Mouse (Mus musculus) intestine, postnatal 0 days (tissue): ENCODE results near the gene Pigl. TPM values are rescaled to one million over a fixed set of nuclear protein-coding genes. Genes with fewer than 3 reads are reported as not detected.
"Not testable (repeated sequence)": the region's sequence is repeated elsewhere in the genome, so short reads cannot be mapped to it uniquely, and the experiment has no call there.

Source experiments
- ATAC-seq: fragments of 200-750 bp; cut with Nextera tagmentation; 2 replicates; pipeline ENCODE4 v1.8.0; 2017; ENCODE audit warnings: mild to moderate bottlenecking, moderate TSS enrichment, moderate library complexity
- H3K27ac ChIP-seq: fragments of 300-500 bp; sonication (generic); 2 replicates; pipeline ENCODE4 v1.5.1; 2014; ENCODE audit warnings: mild to moderate bottlenecking, low read depth, low read length, moderate library complexity
- H3K27me3 ChIP-seq: fragments of 300-500 bp; sonication (generic); replicated peaks from 2 replicates; pipeline ENCODE4 v1.6.1; 2014; ENCODE audit warnings: low read length, mixed read lengths; ENCODE audit not compliant: control insufficient read depth, insufficient read depth
- H3K36me3 ChIP-seq: fragments of 300-500 bp; sonication (generic); 2 replicates; pipeline ENCODE4 v1.6.1; 2014; ENCODE audit warnings: mild to moderate bottlenecking, moderate library complexity; ENCODE audit not compliant: control insufficient read depth, insufficient read depth
- H3K4me1 ChIP-seq: fragments of 300-500 bp; sonication (generic); replicated peaks from 2 replicates; pipeline ENCODE4 v1.6.1; 2014; ENCODE audit warnings: antibody characterized with exemption, low read length, mixed read lengths; ENCODE audit not compliant: control insufficient read depth, insufficient read depth
- H3K4me2 ChIP-seq: fragments of 300-500 bp; sonication (generic); replicated peaks from 2 replicates; pipeline ENCODE4 v1.6.1; 2014; ENCODE audit warnings: low read depth, mild to moderate bottlenecking, moderate library complexity
- H3K4me3 ChIP-seq: fragments of 300-500 bp; sonication (generic); 2 replicates; pipeline ENCODE4 v1.5.1; 2014; ENCODE audit warnings: low read depth, low read length
- H3K9ac ChIP-seq: fragments of 300-500 bp; sonication (generic); 2 replicates; pipeline ENCODE4 v1.6.1; 2014; ENCODE audit warnings: mild to moderate bottlenecking, low read depth, low read length
- H3K9me3 ChIP-seq: fragments of 300-500 bp; sonication (generic); 2 replicates; pipeline ENCODE4 v1.6.1; 2016; ENCODE audit warnings: mixed run types; ENCODE audit not compliant: control insufficient read depth
- CTCF ChIP-seq: sonication (generic); IDR thresholded peaks from 2 replicates; pipeline ENCODE4 v1.5.1; 2016; ENCODE audit warnings: low read depth, mild to moderate bottlenecking, control low read depth, antibody characterized with exemption, moderate library complexity
- WGBS: fragments of 180-500 bp; shearing (Covaris S2); extraction: QIAGEN DNeasy Blood & Tissue Kit; methylation state at CpG from one replicate; pipeline ENCODE4 v1.1.7; 2014; 5-methylcytosine and 5-hydroxymethylcytosine counted together
- polyA plus RNA-seq: library from polyadenylated mRNA; unstranded; fragments of >200 nt; fragmentation: Nextera tagmentation; extraction: Ambion mirVana; gene quantifications from 2 replicates; pipeline ENCODE4 v1.2.1, GENCODE M21; 2015

Gene Pigl
- polyA plus RNA-seq, 1 experiment from 2014 or later: 8.9 TPM

GRCm38 (mm10) chr11:62456483-62457172, 1.6 kb upstream of the Pigl start:
- Histone ChIP-seq H3K4me3 (peak overlapping the region; percentile 98), H3K4me1 (no peaks in the 10 kb centered on the region), H3K9me3 (no peaks in the 10 kb centered on the region), H3K36me3 (no peaks in the 10 kb centered on the region), H3K4me2 (peak overlapping the region; percentile 96), H3K27me3 (no peaks in the 10 kb centered on the region), H3K9ac (peak overlapping the region; percentile 99), H3K27ac (peak overlapping the region; percentile 99)
- TF ChIP-seq CTCF: peak; percentile 53
- WGBS: under 1% methylated on average over 42 of the region's 42 CpGs
- ATAC-seq: peak; percentile 56

- WGBS: under 1% methylated on average over 65 of the region's 73 CpGs
- H3K9me3 ChIP-seq: no peaks in the 10 kb centered on the region
- peak overlapping the region; percentile 99 for H3K27ac ChIP-seq
- peak overlapping the region; percentile 99 for H3K9ac ChIP-seq
- ATAC-seq: peak; percentile 92
- peak overlapping the region; percentile 98 for H3K4me3 ChIP-seq
- H3K36me3 ChIP-seq: no peaks in the 10 kb centered on the region
- TF ChIP-seq CTCF: peak; percentile 22
- H3K4me2 ChIP-seq: peak overlapping the region; percentile 96
- H3K4me1 ChIP-seq: no peaks in the 10 kb centered on the region
- no peaks in the 10 kb centered on the region for H3K27me3 ChIP-seq
Observed at GRCm38 (mm10) chr11:62457241-62457890, 894 bp upstream of the Pigl start.

- Histone ChIP-seq H3K27ac (peak overlapping the region; percentile 99), H3K9ac (peak overlapping the region; percentile 99), H3K36me3 (no peaks in the 10 kb centered on the region), H3K4me1 (no peaks in the 10 kb centered on the region), H3K4me3 (peak overlapping the region; percentile 98), H3K9me3 (no peaks in the 10 kb centered on the region), H3K27me3 (no peaks in the 10 kb centered on the region), H3K4me2 (peak overlapping the region; percentile 96)
- WGBS: under 1% methylated on average over 18 of the region's 18 CpGs
- no peak for TF ChIP-seq CTCF
- no peak for ATAC-seq
Observed at GRCm38 (mm10) chr11:62457891-62458270, 379 bp upstream of the Pigl start.

- Histone ChIP-seq H3K27me3 (no peaks in the 10 kb centered on the region), H3K9me3 (no peaks in the 10 kb centered on the region), H3K4me3 (peak overlapping the region; percentile 98), H3K9ac (peak overlapping the region; percentile 99), H3K27ac (peak overlapping the region; percentile 99), H3K4me2 (peak overlapping the region; percentile 96), H3K36me3 (no peaks in the 10 kb centered on the region), H3K4me1 (no peaks in the 10 kb centered on the region)
- no peak for TF ChIP-seq CTCF
- no peak for ATAC-seq
- WGBS: 2% methylated on average over 9 of the region's 9 CpGs
Observed at GRCm38 (mm10) chr11:62458780-62459179, 520 bp downstream of the Pigl start.

DNA sequence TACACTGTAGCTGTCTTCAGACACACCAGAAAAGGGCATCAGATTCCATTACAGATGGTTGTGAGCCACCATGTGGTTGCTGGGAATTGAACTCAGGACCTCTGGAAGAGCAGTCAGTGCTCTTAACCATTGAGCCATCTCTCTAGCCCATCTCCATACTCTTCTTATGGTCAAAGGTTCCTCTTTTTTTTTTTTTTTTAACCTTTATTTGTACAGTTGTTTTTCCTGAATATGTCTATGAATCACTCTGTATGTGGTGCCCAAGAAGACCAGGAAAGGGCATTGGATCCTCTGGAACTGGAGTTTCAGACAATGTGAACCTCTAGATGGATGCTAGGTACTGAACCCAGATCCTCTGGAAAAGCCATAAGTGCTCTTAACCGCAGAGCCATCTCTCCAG, 4.3 kb downstream of the Pigl start:
- not testable (repeated sequence) for H3K4me1 ChIP-seq, H3K4me2 ChIP-seq, H3K27me3 ChIP-seq, H3K27ac ChIP-seq, H3K9me3 ChIP-seq, H3K36me3 ChIP-seq, H3K4me3 ChIP-seq, ATAC-seq, H3K9ac ChIP-seq
- 93% methylated on average over 1 of the region's 1 CpGs for WGBS

GRCm38 (mm10) chr11:62463225-62463915, 5.1 kb downstream of the Pigl start:
- Histone ChIP-seq H3K36me3 (no peaks in the 10 kb centered on the region), H3K9ac (no peak overlapping the region), H3K27ac (no peak overlapping the region), H3K27me3 (no peaks in the 10 kb centered on the region), H3K4me3 (no peak overlapping the region), H3K4me1 (no peaks in the 10 kb centered on the region), H3K4me2 (no peak overlapping the region), H3K9me3 (no peaks in the 10 kb centered on the region)
- 87% methylated on average over 2 of the region's 2 CpGs for WGBS
- ATAC-seq: no peak
- no peak for TF ChIP-seq CTCF
